Mouse (Mus musculus): ENCODE results near the gene Thap8.
A peak's percentile ranks its signal among the peaks of the same experiment; 100 is the strongest.

The Thap8 gene

GRCm38 (mm10) chr7:30286701-30287410 lies 7.0 kb downstream of the Thap8 start:
- no peak for DNase-seq (ENCODE audit: low spot score)

- DNase-seq (ENCODE audit: low spot score): no peak
Measured at GRCm38 (mm10) chr7:30288046-30288445, 8.2 kb downstream of the Thap8 start.

GRCm38 (mm10) chr7:30289071-30289713 lies 9.3 kb downstream of the Thap8 start:
- no peak for DNase-seq (ENCODE audit: low spot score)

- no peak for DNase-seq (ENCODE audit: low spot score)
Measured at GRCm38 (mm10) chr7:30289714-30290399, 10.0 kb downstream of the Thap8 start.

GRCm38 (mm10) chr7:30291215-30292131 lies 11.6 kb downstream of the Thap8 start, which contains the start of gene Clip3:
Clip3 (plus strand) TSS chr7:30291728.
- peak; percentile 16 for DNase-seq (ENCODE audit: low spot score)

- no peak for DNase-seq (ENCODE audit: low spot score)
Measured at GRCm38 (mm10) chr7:30293795-30294194, 13.9 kb downstream of the Thap8 start.

- no peak for DNase-seq (ENCODE audit: low spot score)
Measured at GRCm38 (mm10) chr7:30294296-30294695, 14.4 kb downstream of the Thap8 start.

- no peak for DNase-seq (ENCODE audit: low spot score)
Measured at GRCm38 (mm10) chr7:30295103-30295502, 15.2 kb downstream of the Thap8 start.

- no peak for DNase-seq (ENCODE audit: low spot score)
Measured at GRCm38 (mm10) chr7:30296816-30297215, 16.9 kb downstream of the Thap8 start.

- no peak for DNase-seq (ENCODE audit: low spot score)
Measured at GRCm38 (mm10) chr7:30297266-30297665, 17.4 kb downstream of the Thap8 start.

GRCm38 (mm10) chr7:30300914-30301313 lies 21.0 kb downstream of the Thap8 start:
- peak; percentile 38 for DNase-seq (ENCODE audit: low spot score)

- peak; percentile 20 for DNase-seq (ENCODE audit: low spot score)
Measured at GRCm38 (mm10) chr7:30306083-30306779, 26.3 kb downstream of the Thap8 start.

GRCm38 (mm10) chr7:30308076-30309005 lies 28.4 kb downstream of the Thap8 start, which contains the start of gene Alkbh6:
Alkbh6 (plus strand) TSS chr7:30308717.
- peak; percentile 96 for DNase-seq (ENCODE audit: low spot score)

GRCm38 (mm10) chr7:30309395-30310129 lies 29.7 kb downstream of the Thap8 start:
- no peak for DNase-seq (ENCODE audit: low spot score)

GRCm38 (mm10) chr7:30310136-30310535 lies 30.2 kb downstream of the Thap8 start:
- no peak for DNase-seq (ENCODE audit: low spot score)

- no peak for DNase-seq (ENCODE audit: low spot score)
Measured at GRCm38 (mm10) chr7:30313666-30314320, 33.9 kb downstream of the Thap8 start.

GRCm38 (mm10) chr7:30314721-30315155 lies 34.8 kb downstream of the Thap8 start, which contains the start of gene Syne4:
Syne4 (plus strand) TSS chr7:30314807.
- no peak for DNase-seq (ENCODE audit: low spot score)
